Mouse (Mus musculus): ENCODE measurements around the gene Actn1. TPM values are rescaled to one million over a fixed set of nuclear protein-coding genes. Genes with fewer than 3 reads are reported as not detected.

Actn1 gene
- polyA plus RNA-seq, 1 experiment from 2014 or later, result 24.1 TPM

DNA sequence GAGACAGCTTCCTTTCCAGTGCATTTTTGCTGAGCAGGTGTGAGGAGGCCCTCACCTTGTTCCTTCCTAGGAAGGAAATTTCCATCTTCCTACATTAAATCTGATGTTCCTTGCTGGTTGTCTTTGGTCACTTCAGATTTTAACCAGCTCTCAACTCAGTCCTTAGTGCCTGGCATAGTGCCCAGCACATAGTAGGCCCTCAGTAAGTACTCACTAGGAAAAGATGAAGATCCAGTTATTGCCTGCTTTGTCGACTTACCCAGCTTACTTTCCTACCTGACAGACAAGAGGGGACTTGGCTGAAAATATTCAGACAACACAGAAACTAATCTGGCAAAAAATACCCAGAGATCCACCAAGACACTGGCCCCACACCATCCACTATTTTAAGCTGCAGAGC lies 138.7 kb downstream of the Actn1 start:
- DNase-seq (ENCODE audit: low spot score), result no peak
- H3K9me3 ChIP-seq, result no peaks in the 10 kb centered on the region
- H3K4me1 ChIP-seq (replicated peaks), result peaks cover 26% of the 10 kb centered on the region
- no peak overlapping the region for H3K27ac ChIP-seq
- no peaks in the 10 kb centered on the region for H3K27me3 ChIP-seq (ENCODE audit: insufficient read depth, poor library complexity, severe bottlenecking)
- H3K36me3 ChIP-seq, result peaks cover 37% of the 10 kb centered on the region
- H3K4me3 ChIP-seq, result no peak overlapping the region
- 86% methylated on average over 1 of the region's 1 CpGs for WGBS

DNA sequence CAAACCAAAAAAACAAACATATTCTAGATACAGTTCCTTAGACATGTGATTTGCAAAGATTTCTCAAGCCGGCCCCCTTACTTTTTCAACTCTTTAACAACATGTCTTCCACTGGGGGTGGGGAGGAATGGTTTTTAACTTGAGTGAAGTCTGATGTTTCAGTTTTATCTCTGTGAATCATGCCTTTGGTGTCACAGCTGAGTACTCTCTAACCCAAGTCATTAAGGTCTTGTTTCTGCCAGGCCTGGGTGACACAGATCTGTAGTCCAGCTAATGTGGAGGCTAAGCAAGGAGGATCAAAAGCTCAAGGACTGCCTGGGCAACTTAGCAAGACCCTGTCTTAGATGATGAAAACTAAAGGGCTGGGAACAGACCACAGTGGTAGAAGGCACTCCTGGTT lies 141.6 kb downstream of the Actn1 start:
- Histone ChIP-seq H3K4me3 (no peak overlapping the region), H3K27ac (no peak overlapping the region), H3K36me3 (peaks cover 27% of the 10 kb centered on the region), H3K4me1 (replicated peaks) (peaks cover 41% of the 10 kb centered on the region), H3K27me3 (ENCODE audit: insufficient read depth, poor library complexity, severe bottlenecking) (no peaks in the 10 kb centered on the region), H3K9me3 (no peaks in the 10 kb centered on the region)
- WGBS, result 85% methylated on average over 1 of the region's 1 CpGs
- no peak for DNase-seq (ENCODE audit: low spot score)

Other genes with a start within 250 kb of the Actn1 start
- gene Zfp36l1, start 147.4 kb downstream of the Actn1 start, polyA plus RNA-seq (2016; fragmentation: Nextera tagmentation; extraction: Ambion mirVana), result 106 and 117 TPM in 2 replicates
- gene Dcaf5, start 176.2 kb upstream of the Actn1 start, polyA plus RNA-seq (2016; fragmentation: Nextera tagmentation; extraction: Ambion mirVana), result 12.1 and 12.8 TPM in 2 replicates
- 36.0 and 40.6 TPM in 2 replicates for gene Exd2, start 202.7 kb upstream of the Actn1 start, polyA plus RNA-seq (2016; fragmentation: Nextera tagmentation; extraction: Ambion mirVana)

Data from hindbrain, embryonic 10.5 days (tissue).